Mouse (Mus musculus): ENCODE data around the gene Ppp2r2c. TPM values are rescaled to one million over a fixed set of nuclear protein-coding genes. Genes with fewer than 3 reads are reported as not detected.
A peak's percentile ranks its signal among the peaks of the same experiment; 100 is the strongest.

Ppp2r2c gene
- total and polyA plus RNA-seq, 2 experiments from 2014 or later = 96.1 to 177 TPM

DNA sequence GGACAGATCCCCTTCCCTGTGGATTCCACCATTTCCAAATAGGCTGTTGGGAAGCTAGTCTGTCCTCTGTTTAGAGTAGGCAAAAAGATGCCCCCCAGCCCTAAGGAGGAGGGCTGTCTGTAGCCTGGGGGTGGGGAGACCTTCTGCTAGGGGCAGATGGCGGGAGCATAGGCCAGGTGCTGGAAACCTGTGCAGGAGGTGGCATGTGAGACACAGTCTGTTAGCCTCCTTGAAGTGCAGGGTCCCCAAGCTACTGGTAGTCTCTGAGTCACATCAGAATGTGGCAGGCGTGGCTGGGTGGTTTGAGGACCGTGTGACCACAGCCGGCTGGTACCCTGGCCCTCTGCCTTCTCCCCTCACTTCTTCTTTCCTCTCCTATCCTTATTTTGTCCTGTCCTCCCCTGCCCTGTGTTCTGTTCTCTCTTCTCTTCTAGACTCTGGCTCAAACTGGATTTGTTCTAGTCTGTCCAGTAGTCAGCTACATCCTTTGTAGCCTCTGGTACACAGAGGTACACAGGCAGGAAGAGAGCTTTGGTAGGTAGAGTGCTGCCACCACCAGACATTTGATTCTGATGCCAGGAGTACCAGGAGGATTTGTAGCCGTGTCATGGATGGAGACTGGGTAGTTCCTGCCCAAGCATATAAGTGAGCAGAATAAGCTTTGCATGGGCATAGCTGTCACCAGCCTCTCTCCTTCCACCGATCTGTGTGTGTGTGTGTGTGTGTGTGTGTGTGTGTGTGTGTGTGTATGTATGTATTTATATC, 26.5 kb downstream of the Ppp2r2c start:
- no peak for ATAC-seq
- no peak for TF ChIP-seq CTCF (IDR thresholded peaks at IDR 0.05; ENCODE audit: low read depth)

DNA sequence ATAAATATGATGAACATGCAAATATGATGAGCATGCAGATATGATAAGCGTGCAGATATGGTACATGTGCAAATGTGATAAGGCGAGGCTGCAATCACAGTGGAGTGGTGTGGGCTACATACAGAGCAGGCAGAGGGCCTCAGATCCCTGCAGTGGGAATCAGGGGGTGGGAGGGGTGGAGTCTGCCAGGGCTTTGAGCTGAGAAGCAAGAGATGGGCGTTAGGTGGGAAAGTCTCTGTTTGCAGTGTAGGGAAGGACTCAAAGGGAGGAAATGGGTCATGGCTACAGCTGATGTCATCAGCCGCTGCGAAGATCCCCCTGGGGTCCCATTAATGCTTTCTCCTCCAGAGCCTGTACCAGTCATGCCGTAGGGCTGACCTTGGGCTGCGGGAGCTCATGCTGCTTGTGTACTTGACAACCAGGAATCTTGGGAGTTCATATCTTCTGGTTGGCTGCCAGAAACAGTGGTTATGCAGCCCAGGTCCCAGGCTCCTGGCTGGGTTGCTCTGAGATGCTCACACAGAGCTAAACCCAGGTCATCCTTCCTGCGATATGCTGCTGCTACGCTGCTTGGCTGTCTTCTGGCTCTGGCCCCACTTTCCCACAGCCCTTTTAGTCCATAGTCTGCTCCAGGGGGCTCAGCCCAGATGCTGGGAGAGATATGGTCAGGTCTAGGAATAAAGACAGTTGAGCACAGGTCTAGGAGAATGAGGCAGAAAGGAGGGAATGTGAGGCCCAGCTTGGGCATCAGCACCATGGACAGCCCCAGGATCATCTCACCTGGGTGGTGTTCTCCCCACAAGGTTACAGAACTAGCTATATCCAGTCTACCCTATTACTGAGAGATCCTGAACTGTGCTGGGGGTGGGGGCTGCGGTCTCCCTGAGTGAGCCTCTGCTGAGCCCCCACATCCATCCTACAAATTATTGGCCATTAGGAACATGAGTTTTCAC, 27.6 kb downstream of the Ppp2r2c start:
- H3K36me3 ChIP-seq (ENCODE audit: insufficient read depth) = no peaks in the 10 kb centered on the region
- H3K9me3 ChIP-seq (ENCODE audit: low read length) = no peaks in the 10 kb centered on the region
- DNase-seq (no peak), ATAC-seq (0 out of 2 replicates have a peak, but pooled peaks have one; percentile 8)
- H3K4me3 ChIP-seq (ENCODE audit: low read depth, low read length) = no peak overlapping the region
- H3K27me3 ChIP-seq (ENCODE audit: insufficient read depth, low read length) = no peaks in the 10 kb centered on the region
- no peak for TF ChIP-seq CTCF (IDR thresholded peaks at IDR 0.05; ENCODE audit: low read depth)
- 82% methylated on average over 10 of the region's 10 CpGs for WGBS
- H3K27ac ChIP-seq (ENCODE audit: low read depth, low read length) = no peak overlapping the region
- no peak overlapping the region for H3K4me2 ChIP-seq (ENCODE audit: low read depth)
- peaks cover 17% of the 10 kb centered on the region for H3K4me1 ChIP-seq (ENCODE audit: insufficient read depth)
- H3K9ac ChIP-seq = no peak overlapping the region

More for the DNA sequence above, 26.5 kb downstream of the Ppp2r2c start:
- Histone ChIP-seq H3K4me2 (ENCODE audit: low read depth) (no peak overlapping the region), H3K27ac (ENCODE audit: low read depth, low read length) (no peak overlapping the region), H3K36me3 (ENCODE audit: insufficient read depth) (no peaks in the 10 kb centered on the region), H3K27me3 (ENCODE audit: insufficient read depth, low read length) (no peaks in the 10 kb centered on the region), H3K4me1 (ENCODE audit: insufficient read depth) (peaks cover 14% of the 10 kb centered on the region), H3K9me3 (ENCODE audit: low read length) (no peaks in the 10 kb centered on the region), H3K9ac (no peak overlapping the region), H3K4me3 (ENCODE audit: low read depth, low read length) (no peak overlapping the region)
- 75% methylated on average over 6 of the region's 6 CpGs for WGBS
- DNase-seq = no peak

DNA sequence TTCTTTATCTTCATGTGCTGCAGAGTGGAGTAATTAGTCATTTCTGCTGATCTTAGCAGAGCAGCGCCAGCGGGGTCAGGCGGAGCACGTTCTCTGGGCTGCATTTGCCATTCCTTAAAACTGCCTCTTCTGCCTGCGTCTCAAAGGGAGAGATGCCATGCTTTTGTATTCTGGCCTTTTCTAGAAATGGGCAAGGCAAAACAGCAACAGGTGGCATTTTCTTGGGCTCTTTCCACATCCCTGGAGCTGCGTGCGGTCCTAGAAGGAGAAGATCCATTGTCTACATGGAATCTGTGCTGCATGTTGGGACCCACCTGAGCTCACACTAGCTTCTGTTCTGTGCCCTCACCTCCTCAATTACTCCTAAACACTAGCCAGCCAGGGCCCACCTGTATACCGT, 29.7 kb downstream of the Ppp2r2c start:
- Histone ChIP-seq H3K9ac (no peak overlapping the region), H3K4me2 (ENCODE audit: low read depth) (no peak overlapping the region), H3K36me3 (ENCODE audit: insufficient read depth) (no peaks in the 10 kb centered on the region), H3K27ac (ENCODE audit: low read depth, low read length) (no peak overlapping the region; the same call in 1 of the 2 replicates), H3K4me3 (ENCODE audit: low read depth, low read length) (no peak overlapping the region), H3K4me1 (ENCODE audit: insufficient read depth) (peaks cover 10% of the 10 kb centered on the region), H3K9me3 (ENCODE audit: low read length) (no peaks in the 10 kb centered on the region), H3K27me3 (ENCODE audit: insufficient read depth, low read length) (no peaks in the 10 kb centered on the region)
- DNase-seq (peak; percentile 52), ATAC-seq (no peak; the same call in 1 of the 2 replicates)
- TF ChIP-seq CTCF (IDR thresholded peaks at IDR 0.05; ENCODE audit: low read depth) = no peak
- 55% methylated on average over 8 of the region's 8 CpGs for whole genome bisulfite sequencing

DNA sequence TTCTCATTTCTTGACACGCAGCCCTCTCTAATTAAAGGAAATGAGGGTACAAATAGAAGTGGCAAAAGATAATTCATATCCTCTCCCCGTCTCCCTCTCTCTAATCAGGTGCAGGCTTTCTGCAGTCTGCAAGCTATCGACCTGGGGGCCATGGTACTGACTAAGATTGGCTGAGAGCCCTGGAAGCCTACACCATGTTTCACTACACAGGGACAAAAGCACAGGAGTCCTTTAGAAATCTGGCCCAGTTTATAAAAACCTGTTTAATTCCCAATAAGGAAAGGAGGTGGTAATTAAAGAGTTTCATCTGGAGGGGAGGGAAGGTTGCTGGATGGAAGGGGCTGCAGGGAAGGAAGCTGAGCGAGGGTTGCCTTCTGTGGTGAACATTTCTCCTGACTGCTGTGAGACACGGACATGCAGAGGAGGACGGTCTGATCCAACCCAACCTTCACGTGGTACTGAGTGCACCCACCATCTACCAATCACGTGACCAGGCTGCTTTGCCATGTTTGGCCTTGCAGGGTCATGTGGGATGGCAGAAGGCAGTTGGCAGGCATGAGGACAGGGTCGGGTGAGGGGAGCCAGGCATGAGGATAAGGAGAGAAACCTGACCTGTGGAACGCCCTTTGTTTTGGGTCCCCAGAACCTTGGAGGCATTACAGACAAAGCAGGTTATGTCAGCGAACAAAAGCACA, 30.2 kb downstream of the Ppp2r2c start:
- Histone ChIP-seq H3K36me3 (ENCODE audit: insufficient read depth) (no peaks in the 10 kb centered on the region), H3K27ac (ENCODE audit: low read depth, low read length) (peak overlapping the region; percentile 50; the same call in 1 of the 2 replicates), H3K9me3 (ENCODE audit: low read length) (no peaks in the 10 kb centered on the region), H3K4me2 (ENCODE audit: low read depth) (no peak overlapping the region), H3K9ac (no peak overlapping the region), H3K27me3 (ENCODE audit: insufficient read depth, low read length) (no peaks in the 10 kb centered on the region), H3K4me3 (ENCODE audit: low read depth, low read length) (no peak overlapping the region), H3K4me1 (ENCODE audit: insufficient read depth) (peaks cover 10% of the 10 kb centered on the region)
- ATAC-seq (peak; percentile 16; the same call in 1 of the 2 replicates), DNase-seq (no peak)
- WGBS = 51% methylated on average over 11 of the region's 11 CpGs
- no peak for TF ChIP-seq CTCF (IDR thresholded peaks at IDR 0.05; ENCODE audit: low read depth)

DNA sequence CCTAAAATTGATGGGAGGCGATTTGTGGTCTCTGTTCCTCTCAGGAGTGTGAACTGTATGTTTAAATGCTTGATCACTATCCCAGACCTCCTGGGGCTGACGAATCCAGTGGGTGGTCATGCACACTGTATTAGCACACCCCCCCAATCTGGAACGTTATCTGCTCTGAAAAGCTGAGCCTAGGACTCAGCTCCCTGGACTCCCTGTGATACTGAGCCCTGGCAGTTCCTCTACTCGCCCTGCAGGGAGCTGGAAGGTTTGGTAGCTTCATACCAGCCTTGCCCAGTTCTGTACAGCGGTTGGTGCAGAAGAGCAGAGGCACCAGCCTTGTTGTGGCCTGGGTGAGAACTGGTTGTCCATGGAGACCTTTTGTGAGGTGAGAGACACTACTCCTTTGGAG, 31.1 kb downstream of the Ppp2r2c start:
- no peak for TF ChIP-seq CTCF (IDR thresholded peaks at IDR 0.05; ENCODE audit: low read depth)
- DNase-seq (no peak), ATAC-seq (no peak)
- H3K9me3 ChIP-seq (ENCODE audit: low read length) = no peaks in the 10 kb centered on the region
- H3K27ac ChIP-seq (ENCODE audit: low read depth, low read length) = no peak overlapping the region; the same call in 1 of the 2 replicates
- no peak overlapping the region for H3K4me3 ChIP-seq (ENCODE audit: low read depth, low read length)
- 78% methylated on average over 5 of the region's 5 CpGs for WGBS
- H3K27me3 ChIP-seq (ENCODE audit: insufficient read depth, low read length) = no peaks in the 10 kb centered on the region
- no peak overlapping the region for H3K4me2 ChIP-seq (ENCODE audit: low read depth)
- no peaks in the 10 kb centered on the region for H3K36me3 ChIP-seq (ENCODE audit: insufficient read depth)
- no peak overlapping the region for H3K9ac ChIP-seq
- peaks cover 10% of the 10 kb centered on the region for H3K4me1 ChIP-seq (ENCODE audit: insufficient read depth)

DNA sequence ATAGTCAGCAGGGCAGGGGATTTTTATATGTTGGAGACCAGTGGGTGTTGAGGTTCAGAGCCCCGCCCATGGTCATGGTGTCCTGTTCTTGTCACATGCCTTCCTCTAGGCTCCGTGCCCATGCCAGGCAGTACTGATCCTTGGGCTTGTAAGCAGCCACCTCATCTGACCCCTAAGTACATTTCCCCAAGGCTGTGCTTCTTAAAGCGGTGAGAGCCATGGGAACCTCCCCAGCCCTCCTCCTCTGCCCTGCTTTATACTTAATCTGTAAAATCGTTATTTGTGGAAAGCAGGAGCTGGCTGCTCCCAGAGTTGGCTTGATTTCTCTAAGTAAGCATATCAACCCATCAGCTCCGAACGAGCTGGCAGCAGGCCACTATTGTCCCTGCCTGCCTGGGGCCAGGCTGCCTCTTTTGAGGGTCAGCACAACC, 31.9 kb downstream of the Ppp2r2c start:
- TF ChIP-seq CTCF (IDR thresholded peaks at IDR 0.05; ENCODE audit: low read depth) = no peak
- Histone ChIP-seq H3K4me2 (ENCODE audit: low read depth) (no peak overlapping the region), H3K4me3 (ENCODE audit: low read depth, low read length) (no peak overlapping the region), H3K36me3 (ENCODE audit: insufficient read depth) (no peaks in the 10 kb centered on the region), H3K9ac (no peak overlapping the region), H3K4me1 (ENCODE audit: insufficient read depth) (peaks cover 10% of the 10 kb centered on the region), H3K27me3 (ENCODE audit: insufficient read depth, low read length) (no peaks in the 10 kb centered on the region), H3K9me3 (ENCODE audit: low read length) (no peaks in the 10 kb centered on the region), H3K27ac (ENCODE audit: low read depth, low read length) (peak overlapping the region; percentile 57; the same call in 1 of the 2 replicates)
- peak; percentile 56 for DNase-seq
- WGBS = 39% methylated on average over 6 of the region's 6 CpGs
- peak; percentile 5; the same call in 1 of the 2 replicates for ATAC-seq
